Mouse (Mus musculus) heart, embryonic 13.5 days (tissue): ENCODE results near the gene Ctrc. TPM values are rescaled to one million over a fixed set of nuclear protein-coding genes. Genes with fewer than 3 reads are reported as not detected.
A peak's percentile ranks its signal among the peaks of the same experiment; 100 is the strongest.
"Not testable (repeated sequence)": the region's sequence is repeated elsewhere in the genome, so short reads cannot be mapped to it uniquely, and the experiment has no call there.

ENCODE experiments used
- ATAC-seq: fragments of 200-750 bp; cut with Nextera tagmentation; 2 replicates; pipeline ENCODE4 v1.8.0; 2017; ENCODE audit warnings: moderate TSS enrichment; ENCODE audit not compliant: insufficient number of reproducible peaks, low FRiP score, low TSS enrichment; ENCODE audit errors: extremely low read depth
- H3K27ac ChIP-seq: fragments of 300-500 bp; sonication (generic); replicated peaks from 2 replicates; pipeline ENCODE4 v1.5.1; 2015; ENCODE audit warnings: moderate library complexity, mild to moderate bottlenecking, inconsistent platforms
- H3K27me3 ChIP-seq: fragments of 300-500 bp; sonication (generic); replicated peaks from 2 replicates; pipeline ENCODE4 v1.6.1; 2015; ENCODE audit warnings: mild to moderate bottlenecking, inconsistent platforms
- H3K36me3 ChIP-seq: fragments of 300-500 bp; sonication (generic); 2 replicates; pipeline ENCODE4 v1.6.1; 2015; ENCODE audit warnings: mild to moderate bottlenecking, inconsistent platforms
- H3K4me1 ChIP-seq: fragments of 300-500 bp; sonication (generic); 2 replicates; pipeline ENCODE4 v1.6.1; 2015; ENCODE audit warnings: inconsistent platforms
- H3K4me2 ChIP-seq: fragments of 300-500 bp; sonication (generic); 2 replicates; pipeline ENCODE4 v1.6.1; 2015; ENCODE audit warnings: inconsistent platforms, mild to moderate bottlenecking, moderate library complexity
- H3K4me3 ChIP-seq: fragments of 300-500 bp; sonication (generic); 2 replicates; pipeline ENCODE4 v1.5.1; 2015; ENCODE audit warnings: moderate library complexity, mild to moderate bottlenecking, inconsistent platforms
- H3K9ac ChIP-seq: fragments of 300-500 bp; sonication (generic); 2 replicates; pipeline ENCODE4 v1.6.1; 2015; ENCODE audit warnings: inconsistent platforms, mild to moderate bottlenecking, moderate library complexity
- H3K9me3 ChIP-seq: fragments of 300-500 bp; sonication (generic); 2 replicates; pipeline ENCODE4 v1.6.1; 2016; ENCODE audit warnings: inconsistent platforms
- WGBS: fragments of 180-500 bp; shearing (Covaris S2); methylation state at CpG from one replicate; pipeline ENCODE4 v1.1.7; 2015; ENCODE audit warnings: mixed read lengths; 5-methylcytosine and 5-hydroxymethylcytosine counted together
- polyA plus RNA-seq: library from polyadenylated mRNA; unstranded; fragments of >200 nt; fragmentation: Nextera tagmentation; extraction: Ambion mirVana; gene quantifications from 2 replicates; pipeline ENCODE4 v1.2.1, GENCODE M21; 2015

The Ctrc gene
- polyA plus RNA-seq, 1 experiment from 2014 or later: not detected

- H3K4me1 ChIP-seq: peaks cover 9% of the 10 kb centered on the region
- H3K4me2 ChIP-seq: no peak overlapping the region
- ATAC-seq: no peak
- WGBS: 84% methylated on average over 13 of the region's 13 CpGs
- H3K36me3 ChIP-seq: peaks cover 74% of the 10 kb centered on the region
- H3K27ac ChIP-seq: no peak overlapping the region
- no peaks in the 10 kb centered on the region for H3K27me3 ChIP-seq
- no peaks in the 10 kb centered on the region for H3K9me3 ChIP-seq
- H3K9ac ChIP-seq: no peak overlapping the region
- H3K4me3 ChIP-seq: no peak overlapping the region
Observed at GRCm38 (mm10) chr4:141786141-141786540, 60.0 kb downstream of the Ctrc start.

- 75% methylated on average over 5 of the region's 5 CpGs for WGBS
- H3K4me2 ChIP-seq: no peak overlapping the region
- peaks cover 4% of the 10 kb centered on the region for H3K4me1 ChIP-seq
- no peak overlapping the region for H3K4me3 ChIP-seq
- no peaks in the 10 kb centered on the region for H3K9me3 ChIP-seq
- H3K27ac ChIP-seq: no peak overlapping the region
- no peak for ATAC-seq
- peaks cover 87% of the 10 kb centered on the region for H3K36me3 ChIP-seq
- no peaks in the 10 kb centered on the region for H3K27me3 ChIP-seq
- H3K9ac ChIP-seq: no peak overlapping the region
Observed at GRCm38 (mm10) chr4:141784835-141785234, 61.3 kb downstream of the Ctrc start.

- 92% methylated on average over 8 of the region's 8 CpGs for WGBS
- H3K4me1 ChIP-seq: no peaks in the 10 kb centered on the region
Observed at GRCm38 (mm10) chr4:141781201-141781985, 64.8 kb downstream of the Ctrc start.

GRCm38 (mm10) chr4:141779828-141780227 is 66.3 kb downstream of the Ctrc start:
- Histone ChIP-seq H3K9me3 (no peaks in the 10 kb centered on the region), H3K27me3 (no peaks in the 10 kb centered on the region), H3K4me2 (no peak overlapping the region), H3K4me3 (no peak overlapping the region), H3K27ac (no peak overlapping the region), H3K36me3 (peaks cover 98% of the 10 kb centered on the region), H3K9ac (no peak overlapping the region), H3K4me1 (no peaks in the 10 kb centered on the region)
- ATAC-seq: no peak
- WGBS: 67% methylated on average over 8 of the region's 8 CpGs

More at GRCm38 (mm10) chr4:141781201-141781985, 64.8 kb downstream of the Ctrc start:
- ATAC-seq: no peak; the same call in 1 of the 2 replicates
- H3K27ac ChIP-seq: no peak overlapping the region
- H3K36me3 ChIP-seq: peaks cover 98% of the 10 kb centered on the region
- no peaks in the 10 kb centered on the region for H3K9me3 ChIP-seq
- no peak overlapping the region for H3K4me3 ChIP-seq
- H3K9ac ChIP-seq: no peak overlapping the region
- H3K27me3 ChIP-seq: no peaks in the 10 kb centered on the region
- no peak overlapping the region for H3K4me2 ChIP-seq

- H3K9me3 ChIP-seq, ATAC-seq, H3K27ac ChIP-seq, H3K9ac ChIP-seq, H3K4me3 ChIP-seq, H3K27me3 ChIP-seq, H3K4me2 ChIP-seq: not testable (repeated sequence)
- WGBS: 85% methylated on average over 3 of the region's 4 CpGs
- Histone ChIP-seq H3K36me3 (peaks cover 99% of the 10 kb centered on the region), H3K4me1 (peaks cover 22% of the 10 kb centered on the region)
Observed at GRCm38 (mm10) chr4:141773019-141773418, 73.1 kb downstream of the Ctrc start.

- no peaks in the 10 kb centered on the region for H3K9me3 ChIP-seq
- no peak overlapping the region for H3K4me3 ChIP-seq
- H3K4me1 ChIP-seq: peaks cover 34% of the 10 kb centered on the region
- H3K36me3 ChIP-seq: peaks cover 87% of the 10 kb centered on the region
- WGBS: 87% methylated on average over 8 of the region's 8 CpGs
- no peak overlapping the region for H3K4me2 ChIP-seq
- H3K9ac ChIP-seq: no peak overlapping the region
- ATAC-seq: no peak
- H3K27ac ChIP-seq: no peak overlapping the region
- H3K27me3 ChIP-seq: no peaks in the 10 kb centered on the region
Observed at GRCm38 (mm10) chr4:141771823-141772222, 74.3 kb downstream of the Ctrc start.

GRCm38 (mm10) chr4:141769501-141770160 is 76.5 kb downstream of the Ctrc start:
- Histone ChIP-seq H3K27me3 (no peaks in the 10 kb centered on the region), H3K36me3 (peaks cover 76% of the 10 kb centered on the region), H3K9ac (no peak overlapping the region), H3K4me3 (no peak overlapping the region), H3K27ac (no peak overlapping the region), H3K9me3 (no peaks in the 10 kb centered on the region), H3K4me2 (no peak overlapping the region), H3K4me1 (peaks cover 46% of the 10 kb centered on the region)
- ATAC-seq: no peak
- 44% methylated on average over 8 of the region's 8 CpGs for WGBS

GRCm38 (mm10) chr4:141767353-141768036 is 78.7 kb downstream of the Ctrc start:
- H3K9me3 ChIP-seq: no peaks in the 10 kb centered on the region
- H3K4me3 ChIP-seq: peak overlapping the region; percentile 17; the same call in 1 of the 2 replicates
- ATAC-seq: peak; percentile 68; the same call in 1 of the 2 replicates
- H3K27ac ChIP-seq: peak overlapping the region; percentile 93
- WGBS: 34% methylated on average over 19 of the region's 19 CpGs
- peaks cover 76% of the 10 kb centered on the region for H3K36me3 ChIP-seq
- H3K4me2 ChIP-seq: peak overlapping the region; percentile 57
- no peaks in the 10 kb centered on the region for H3K27me3 ChIP-seq
- H3K9ac ChIP-seq: peak overlapping the region; percentile 65; the same call in 1 of the 2 replicates
- H3K4me1 ChIP-seq: peaks cover 46% of the 10 kb centered on the region

- peaks cover 46% of the 10 kb centered on the region for H3K4me1 ChIP-seq
- H3K4me3 ChIP-seq: peak overlapping the region; percentile 17
- H3K9ac ChIP-seq: peak overlapping the region; percentile 58
- no peaks in the 10 kb centered on the region for H3K27me3 ChIP-seq
- ATAC-seq: peak; percentile 25; the same call in 1 of the 2 replicates
- 31% methylated on average over 19 of the region's 19 CpGs for WGBS
- H3K4me2 ChIP-seq: peak overlapping the region; percentile 57
- no peaks in the 10 kb centered on the region for H3K9me3 ChIP-seq
- peaks cover 76% of the 10 kb centered on the region for H3K36me3 ChIP-seq
- H3K27ac ChIP-seq: peak overlapping the region; percentile 93
Observed at GRCm38 (mm10) chr4:141766668-141767352, 79.3 kb downstream of the Ctrc start.

GRCm38 (mm10) chr4:141766316-141766667 is 79.9 kb downstream of the Ctrc start:
- Histone ChIP-seq H3K9ac (peak overlapping the region; percentile 58), H3K4me3 (peak overlapping the region; percentile 17; the same call in 1 of the 2 replicates), H3K4me2 (peak overlapping the region; percentile 57), H3K9me3 (no peaks in the 10 kb centered on the region), H3K27ac (peak overlapping the region; percentile 93), H3K27me3 (no peaks in the 10 kb centered on the region), H3K4me1 (peaks cover 46% of the 10 kb centered on the region), H3K36me3 (peaks cover 76% of the 10 kb centered on the region)
- ATAC-seq: no peak
- WGBS: 69% methylated on average over 8 of the region's 8 CpGs

- Histone ChIP-seq H3K4me2 (no peak overlapping the region), H3K27me3 (no peaks in the 10 kb centered on the region), H3K4me3 (no peak overlapping the region), H3K9ac (no peak overlapping the region), H3K9me3 (no peaks in the 10 kb centered on the region), H3K27ac (no peak overlapping the region), H3K36me3 (peaks cover 69% of the 10 kb centered on the region), H3K4me1 (peaks cover 41% of the 10 kb centered on the region)
- WGBS: 89% methylated on average over 3 of the region's 3 CpGs
- ATAC-seq: no peak
Observed at GRCm38 (mm10) chr4:141765008-141765407, 81.2 kb downstream of the Ctrc start.
